Mouse (Mus musculus) limb, embryonic 11.5 days (tissue): Measurements from ENCODE around the gene Grik4. TPM values are rescaled to one million over a fixed set of nuclear protein-coding genes. Genes with fewer than 3 reads are reported as not detected.

Experiments
- ATAC-seq: fragments of 200-750 bp; cut with Nextera tagmentation; 2 replicates; pipeline ENCODE4 v1.8.0; 2017; ENCODE audit warnings: low read depth; ENCODE audit not compliant: insufficient number of reproducible peaks, low FRiP score, low TSS enrichment
- DNase-seq: peaks from one replicate; pipeline ENCODE4 v3.0.0-alpha.2; 2015; ENCODE audit warnings: low spot score
- H3K27ac ChIP-seq: fragments of 300-500 bp; sonication (generic); replicated peaks from 2 replicates; pipeline ENCODE4 v1.5.1; 2014; ENCODE audit warnings: low read depth, mild to moderate bottlenecking, low read length
- H3K27me3 ChIP-seq: fragments of 300-500 bp; sonication (generic); 2 replicates; pipeline ENCODE4 v1.6.1; 2014; ENCODE audit warnings: mild to moderate bottlenecking, low read length, mixed read lengths; ENCODE audit not compliant: control insufficient read depth, insufficient read depth
- H3K36me3 ChIP-seq: fragments of 300-500 bp; sonication (generic); 2 replicates; pipeline ENCODE4 v1.6.1; 2014; ENCODE audit warnings: mild to moderate bottlenecking, low read length, moderate library complexity, mixed read lengths; ENCODE audit not compliant: control insufficient read depth, insufficient read depth
- H3K4me1 ChIP-seq: fragments of 300-500 bp; sonication (generic); 2 replicates; pipeline ENCODE4 v1.6.1; 2014; ENCODE audit warnings: low read length, mixed read lengths; ENCODE audit not compliant: control insufficient read depth, insufficient read depth
- H3K4me2 ChIP-seq: fragments of 300-500 bp; sonication (generic); 2 replicates; pipeline ENCODE4 v1.6.1; 2014; ENCODE audit warnings: low read depth, mild to moderate bottlenecking, moderate library complexity; ENCODE audit not compliant: severe bottlenecking
- H3K4me3 ChIP-seq: fragments of 300-500 bp; sonication (generic); 2 replicates; pipeline ENCODE4 v1.5.1; 2014; ENCODE audit warnings: low read depth, low read length
- H3K9ac ChIP-seq: fragments of 300-500 bp; sonication (generic); 2 replicates; pipeline ENCODE4 v1.6.1; 2014; ENCODE audit warnings: mild to moderate bottlenecking, low read length
- H3K9me3 ChIP-seq: fragments of 300-500 bp; sonication (generic); 2 replicates; pipeline ENCODE4 v1.6.1; 2016; ENCODE audit warnings: low read length; ENCODE audit not compliant: control insufficient read depth
- WGBS: fragments of 180-500 bp; shearing (Covaris S2); extraction: QIAGEN DNeasy Blood & Tissue Kit; methylation state at CpG from one replicate; pipeline ENCODE4 v1.1.7; 2014; 5-methylcytosine and 5-hydroxymethylcytosine counted together
- polyA plus RNA-seq: library from polyadenylated mRNA; unstranded; fragments of >200 nt; fragmentation: Nextera tagmentation; extraction: Ambion mirVana; gene quantifications from 2 replicates; pipeline ENCODE4 v1.2.1, GENCODE M21; 2014

Grik4 gene
- polyA plus RNA-seq, 1 experiment from 2014 or later = 1.1 TPM

- Histone ChIP-seq H3K4me2 (no peak overlapping the region), H3K27ac (no peak overlapping the region), H3K4me1 (no peaks in the 10 kb centered on the region), H3K9ac (no peak overlapping the region), H3K27me3 (no peaks in the 10 kb centered on the region), H3K36me3 (no peaks in the 10 kb centered on the region), H3K9me3 (no peaks in the 10 kb centered on the region), H3K4me3 (no peak overlapping the region)
- DNase-seq (no peak), ATAC-seq (no peak)
- WGBS = 68% methylated on average over 1 of the region's 1 CpGs
These were observed 437.3 kb downstream of the Grik4 start for GRCm38 (mm10) chr9:42507022-42507421.

GRCm38 (mm10) chr9:42504971-42505510, 439.3 kb downstream of the Grik4 start:
- no peak overlapping the region for H3K27ac ChIP-seq
- no peaks in the 10 kb centered on the region for H3K27me3 ChIP-seq
- H3K4me2 ChIP-seq = no peak overlapping the region
- DNase-seq = no peak
- H3K9ac ChIP-seq = no peak overlapping the region
- H3K4me3 ChIP-seq = no peak overlapping the region
- H3K4me1 ChIP-seq = no peaks in the 10 kb centered on the region
- ATAC-seq = no peak
- no peaks in the 10 kb centered on the region for H3K36me3 ChIP-seq
- H3K9me3 ChIP-seq = no peaks in the 10 kb centered on the region
- WGBS = 90% methylated on average over 3 of the region's 3 CpGs

- Histone ChIP-seq H3K9me3 (no peaks in the 10 kb centered on the region), H3K27ac (no peak overlapping the region), H3K4me2 (no peak overlapping the region), H3K4me1 (no peaks in the 10 kb centered on the region), H3K9ac (no peak overlapping the region), H3K27me3 (no peaks in the 10 kb centered on the region), H3K4me3 (no peak overlapping the region), H3K36me3 (no peaks in the 10 kb centered on the region)
- ATAC-seq (no peak), DNase-seq (no peak)
- 74% methylated on average over 11 of the region's 11 CpGs for WGBS
These were observed 439.7 kb downstream of the Grik4 start for GRCm38 (mm10) chr9:42504559-42504958.

DNA sequence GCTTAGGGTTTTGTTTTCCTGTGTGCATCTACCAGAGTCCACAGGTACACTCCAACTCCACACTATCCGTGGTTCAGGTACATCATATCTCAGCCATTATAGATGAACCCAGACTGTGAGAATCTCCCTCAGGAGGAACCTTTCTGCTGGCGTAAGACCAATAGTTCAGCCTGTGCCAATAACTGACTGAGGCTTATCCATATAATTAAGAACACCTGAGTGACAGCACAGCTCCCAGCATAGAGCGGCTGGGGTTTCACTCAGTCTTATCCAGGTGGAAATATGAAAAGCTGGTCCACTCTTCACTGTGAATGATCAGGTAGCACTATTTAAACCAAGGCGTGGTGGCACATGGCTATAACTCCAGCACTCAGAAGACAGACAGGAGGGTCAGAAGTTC, 440.6 kb downstream of the Grik4 start:
- Histone ChIP-seq H3K27me3 (no peaks in the 10 kb centered on the region), H3K9me3 (no peaks in the 10 kb centered on the region), H3K4me2 (no peak overlapping the region), H3K4me3 (no peak overlapping the region), H3K36me3 (no peaks in the 10 kb centered on the region), H3K4me1 (no peaks in the 10 kb centered on the region), H3K27ac (no peak overlapping the region), H3K9ac (no peak overlapping the region)
- WGBS = 59% methylated on average over 4 of the region's 4 CpGs
- DNase-seq = no peak
- no peak for ATAC-seq

DNA sequence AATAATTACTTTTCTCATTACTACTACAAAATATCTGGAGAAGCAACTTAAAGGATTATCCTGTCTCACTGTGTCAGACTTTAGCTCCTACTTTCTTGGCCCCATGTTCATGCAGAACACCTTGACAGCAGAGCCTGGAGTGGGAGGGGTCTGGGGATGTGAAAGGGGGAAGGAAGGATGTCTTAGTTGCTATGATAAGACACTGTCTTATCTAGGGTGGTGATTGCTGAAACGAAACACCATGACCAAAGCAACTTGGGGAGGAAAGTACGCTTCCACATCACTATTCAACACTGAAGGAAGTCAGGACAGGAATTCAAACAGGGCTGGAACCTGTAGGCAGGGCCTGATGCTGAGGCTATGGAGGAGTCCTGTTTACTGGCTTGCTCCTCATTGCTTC, 448.0 kb downstream of the Grik4 start:
- Histone ChIP-seq H3K9ac (no peak overlapping the region), H3K27me3 (no peaks in the 10 kb centered on the region), H3K36me3 (no peaks in the 10 kb centered on the region), H3K9me3 (no peaks in the 10 kb centered on the region), H3K4me3 (no peak overlapping the region), H3K27ac (no peak overlapping the region), H3K4me2 (no peak overlapping the region), H3K4me1 (no peaks in the 10 kb centered on the region)
- DNase-seq (no peak), ATAC-seq (no peak)
- WGBS = 84% methylated on average over 2 of the region's 2 CpGs

DNA sequence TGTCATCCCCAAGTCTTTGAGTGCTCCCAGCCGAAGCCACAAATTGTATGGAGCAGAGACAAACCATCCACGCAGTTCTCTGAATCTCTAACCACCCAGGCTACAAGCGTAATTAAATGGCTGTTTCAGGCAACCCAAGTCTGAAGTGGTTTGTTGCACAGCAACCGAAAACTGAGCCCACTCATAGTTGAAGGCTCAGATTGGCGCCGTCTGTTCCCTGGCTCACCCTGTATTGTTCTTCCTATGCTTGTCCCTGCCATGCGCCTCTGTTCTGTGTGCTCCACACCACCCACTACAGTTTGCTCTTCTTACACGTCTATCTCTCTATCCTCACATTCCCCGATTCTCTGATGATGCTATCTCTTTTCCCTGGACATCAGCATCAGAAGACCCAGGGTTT, 452.5 kb downstream of the Grik4 start:
- DNase-seq (no peak), ATAC-seq (no peak)
- no peak overlapping the region for H3K4me2 ChIP-seq
- H3K27ac ChIP-seq = no peak overlapping the region
- H3K27me3 ChIP-seq = no peaks in the 10 kb centered on the region
- H3K9me3 ChIP-seq = no peaks in the 10 kb centered on the region
- H3K36me3 ChIP-seq = no peaks in the 10 kb centered on the region
- 88% methylated on average over 9 of the region's 9 CpGs for WGBS
- no peak overlapping the region for H3K9ac ChIP-seq
- no peaks in the 10 kb centered on the region for H3K4me1 ChIP-seq
- no peak overlapping the region for H3K4me3 ChIP-seq

DNA sequence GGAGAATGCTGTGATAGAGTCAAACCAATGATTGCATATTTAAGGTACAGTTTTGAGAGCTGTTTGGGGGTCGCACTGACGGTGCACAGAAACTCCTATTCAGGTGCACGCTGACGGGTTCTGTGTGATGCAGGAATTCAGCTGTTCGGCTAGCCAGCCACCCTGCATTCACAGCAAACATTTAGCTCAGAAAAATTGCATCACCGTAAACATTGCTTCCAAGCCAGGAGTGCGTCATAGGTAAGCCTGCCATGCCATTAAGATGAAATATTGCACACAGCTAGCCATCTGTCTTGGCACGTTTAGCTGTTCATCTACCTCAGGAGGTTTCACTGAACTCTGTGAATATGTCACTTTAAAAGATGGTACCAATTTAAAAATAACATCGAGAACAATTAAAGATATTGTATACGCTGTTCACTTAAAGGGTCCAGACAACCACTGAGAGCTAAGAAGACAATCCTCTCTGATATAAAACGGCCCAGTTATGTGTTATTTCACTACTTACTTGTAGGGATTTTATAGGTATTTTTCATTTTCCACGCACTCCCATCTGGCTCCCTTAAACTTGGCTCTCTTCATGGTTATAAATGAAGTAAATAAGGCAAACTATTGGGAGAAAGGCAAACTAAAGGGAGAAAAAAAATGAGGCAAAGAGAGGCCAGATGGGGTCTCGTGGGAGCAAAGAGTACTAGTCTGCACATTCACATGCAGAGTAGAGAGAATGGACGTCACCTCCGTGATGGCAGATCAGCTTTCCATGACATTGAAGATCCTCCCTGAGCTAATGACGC, 453.5 kb downstream of the Grik4 start:
- WGBS = 81% methylated on average over 16 of the region's 16 CpGs
- DNase-seq (no peak), ATAC-seq (no peak)
- Histone ChIP-seq H3K36me3 (no peaks in the 10 kb centered on the region), H3K4me2 (no peak overlapping the region), H3K9me3 (no peaks in the 10 kb centered on the region), H3K4me3 (no peak overlapping the region), H3K9ac (no peak overlapping the region), H3K4me1 (no peaks in the 10 kb centered on the region), H3K27me3 (no peaks in the 10 kb centered on the region), H3K27ac (no peak overlapping the region)

DNA sequence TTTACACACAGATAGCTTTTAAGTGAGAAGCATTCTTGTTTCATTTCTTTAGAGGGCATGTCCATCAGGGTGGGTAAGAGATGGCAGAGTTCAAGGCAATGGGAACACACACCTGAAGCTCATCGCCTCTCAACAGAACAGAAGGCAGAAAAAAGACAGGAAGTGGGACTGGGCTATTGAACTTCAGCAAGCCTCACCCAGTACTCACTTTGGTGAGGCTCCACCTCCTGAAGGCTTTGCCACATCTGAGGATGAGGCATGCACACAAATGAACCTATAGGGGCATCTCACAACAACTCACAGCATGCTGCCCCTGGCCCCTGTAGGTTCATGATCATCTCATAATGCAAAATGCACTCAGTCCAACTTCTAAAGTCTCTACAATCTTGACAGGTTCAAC, 456.2 kb downstream of the Grik4 start:
- no peak overlapping the region for H3K27ac ChIP-seq
- WGBS = 95% methylated on average over 1 of the region's 1 CpGs
- no peak overlapping the region for H3K4me2 ChIP-seq
- H3K36me3 ChIP-seq = no peaks in the 10 kb centered on the region
- no peaks in the 10 kb centered on the region for H3K9me3 ChIP-seq
- no peaks in the 10 kb centered on the region for H3K4me1 ChIP-seq
- ATAC-seq = no peak
- no peaks in the 10 kb centered on the region for H3K27me3 ChIP-seq
- no peak overlapping the region for H3K4me3 ChIP-seq
- H3K9ac ChIP-seq = no peak overlapping the region
- DNase-seq = no peak

GRCm38 (mm10) chr9:42486913-42487312, 457.4 kb downstream of the Grik4 start:
- Histone ChIP-seq H3K4me3 (no peak overlapping the region), H3K4me2 (no peak overlapping the region), H3K9me3 (no peaks in the 10 kb centered on the region), H3K9ac (no peak overlapping the region), H3K27me3 (no peaks in the 10 kb centered on the region), H3K36me3 (no peaks in the 10 kb centered on the region), H3K27ac (no peak overlapping the region), H3K4me1 (no peaks in the 10 kb centered on the region)
- DNase-seq = no peak
- no peak for ATAC-seq
- 90% methylated on average over 4 of the region's 4 CpGs for WGBS
